Mouse (Mus musculus) forebrain, embryonic 10.5 days (tissue): Measurements from ENCODE around the gene Defa22. TPM values are rescaled to one million over a fixed set of nuclear protein-coding genes. Genes with fewer than 3 reads are reported as not detected.
"Not testable (repeated sequence)": the region's sequence is repeated elsewhere in the genome, so short reads cannot be mapped to it uniquely, and the experiment has no call there.

ENCODE experiments used
- DNase-seq: peaks from one replicate; pipeline ENCODE4 v3.0.0-alpha.2; 2017; ENCODE audit warnings: low spot score; ENCODE audit errors: extremely low spot score
- H3K27ac ChIP-seq: fragments of 300-500 bp; sonication (generic); 2 replicates; pipeline ENCODE4 v1.5.1; 2016; ENCODE audit warnings: mild to moderate bottlenecking
- H3K27me3 ChIP-seq: fragments of 300-500 bp; sonication (generic); 2 replicates; pipeline ENCODE4 v1.6.1; 2016; ENCODE audit warnings: mild to moderate bottlenecking; ENCODE audit not compliant: poor library complexity, severe bottlenecking
- H3K36me3 ChIP-seq: fragments of 300-500 bp; sonication (generic); replicated peaks from 2 replicates; pipeline ENCODE4 v1.6.1; 2016; ENCODE audit warnings: mild to moderate bottlenecking, moderate library complexity
- H3K4me1 ChIP-seq: fragments of 300-500 bp; sonication (generic); 2 replicates; pipeline ENCODE4 v1.6.1; 2016
- H3K4me3 ChIP-seq: fragments of 300-500 bp; sonication (generic); 2 replicates; pipeline ENCODE4 v1.5.1; 2016; ENCODE audit warnings: mild to moderate bottlenecking, moderate library complexity
- H3K9me3 ChIP-seq: fragments of 300-500 bp; sonication (generic); 2 replicates; pipeline ENCODE4 v1.6.1; 2016; ENCODE audit warnings: mild to moderate bottlenecking, moderate library complexity
- WGBS: fragments of 180-500 bp; shearing (Covaris S2); methylation state at CpG from one replicate; pipeline ENCODE4 v1.1.7; 2016; 5-methylcytosine and 5-hydroxymethylcytosine counted together
- polyA plus RNA-seq: library from polyadenylated mRNA; unstranded; fragments of >200 nt; fragmentation: Nextera tagmentation; extraction: Ambion mirVana; gene quantifications from 2 replicates; pipeline ENCODE4 v1.2.1, GENCODE M21; 2016

Gene Defa22
- polyA plus RNA-seq, result not detected in 2 replicates

DNA sequence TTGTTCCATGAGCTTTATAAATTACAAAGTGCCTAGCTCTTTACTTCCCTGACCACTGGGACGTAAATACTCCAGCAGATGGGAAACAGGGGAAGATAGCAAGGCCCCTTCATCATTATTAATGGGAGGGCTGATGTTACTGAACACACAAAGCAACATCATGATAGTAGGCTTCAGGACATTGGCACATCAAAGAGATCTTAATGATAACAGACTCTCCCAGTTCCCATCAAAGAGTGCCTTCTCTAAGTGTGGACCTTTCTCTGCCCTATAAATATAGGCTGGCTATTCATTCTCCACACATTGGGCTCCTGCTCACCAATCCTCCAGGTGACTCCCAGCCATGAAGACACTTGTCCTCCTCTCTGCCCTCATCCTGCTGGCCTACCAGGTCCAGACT lies at the start of gene Defa22:
Gene Defa22, plus strand, starts transcription at position 301 of the 400 bp plus-strand sequence.
- not testable (repeated sequence) for H3K4me3 ChIP-seq, H3K36me3 ChIP-seq, H3K9me3 ChIP-seq, DNase-seq, H3K27me3 ChIP-seq, H3K4me1 ChIP-seq, H3K27ac ChIP-seq
- WGBS, result no CpG with 5 or more reads among the region's 1 CpGs

DNA sequence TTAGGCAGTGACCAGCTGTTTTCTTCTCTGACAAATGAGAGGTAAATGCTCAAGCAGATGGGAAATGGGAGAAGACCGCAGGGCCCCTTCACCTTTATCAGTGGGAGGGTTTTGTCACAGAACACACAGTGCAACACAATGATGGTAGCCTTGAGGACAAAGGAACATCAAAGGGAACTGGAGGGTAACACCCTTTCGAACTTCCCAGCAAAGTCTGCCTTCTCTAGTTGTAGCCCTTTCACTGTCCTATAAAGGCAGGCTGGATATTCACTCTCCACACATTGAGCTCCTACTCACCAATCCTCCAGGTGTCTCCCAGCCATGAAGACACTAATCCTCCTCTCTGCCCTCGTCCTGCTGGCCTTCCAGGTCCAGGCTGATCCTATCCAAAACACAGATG lies 27.7 kb upstream of the Defa22 start, which contains the start of gene Defa30:
Gene Defa30, plus strand, starts transcription at position 301 of the 400 bp plus-strand sequence.
- not testable (repeated sequence) for H3K27ac ChIP-seq, H3K4me3 ChIP-seq, H3K4me1 ChIP-seq, H3K27me3 ChIP-seq, H3K36me3 ChIP-seq, DNase-seq
- peaks cover 36% of the 10 kb centered on the region; the same call in 1 of the 2 replicates for H3K9me3 ChIP-seq
- 60% methylated on average over 3 of the region's 3 CpGs for WGBS

DNA sequence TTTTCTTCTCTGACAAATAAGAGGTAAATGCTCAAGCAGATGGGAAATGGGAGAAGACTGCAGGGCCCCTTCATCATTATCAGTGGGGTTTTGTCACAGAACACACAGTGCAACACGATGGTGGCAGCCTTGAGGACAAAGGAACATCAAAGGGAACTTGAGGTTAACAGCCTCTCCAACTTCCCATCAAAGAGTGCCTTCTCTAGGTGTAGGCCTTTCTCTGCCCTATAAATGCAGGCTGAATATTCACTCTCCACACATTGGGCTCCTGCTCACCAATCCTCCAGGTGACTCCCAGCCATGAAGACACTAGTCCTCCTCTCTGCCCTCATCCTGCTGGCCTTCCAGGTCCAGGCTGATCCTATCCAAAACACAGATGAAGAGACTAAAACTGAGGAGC lies 29.2 kb downstream of the Defa22 start, which contains the start of gene Defa31:
Gene Defa31, plus strand, starts transcription at position 301 of the 400 bp plus-strand sequence.
- not testable (repeated sequence) for H3K9me3 ChIP-seq, H3K27ac ChIP-seq, DNase-seq, H3K27me3 ChIP-seq, H3K36me3 ChIP-seq, H3K4me3 ChIP-seq, H3K4me1 ChIP-seq
- WGBS, result no CpG with 5 or more reads among the region's 1 CpGs

DNA sequence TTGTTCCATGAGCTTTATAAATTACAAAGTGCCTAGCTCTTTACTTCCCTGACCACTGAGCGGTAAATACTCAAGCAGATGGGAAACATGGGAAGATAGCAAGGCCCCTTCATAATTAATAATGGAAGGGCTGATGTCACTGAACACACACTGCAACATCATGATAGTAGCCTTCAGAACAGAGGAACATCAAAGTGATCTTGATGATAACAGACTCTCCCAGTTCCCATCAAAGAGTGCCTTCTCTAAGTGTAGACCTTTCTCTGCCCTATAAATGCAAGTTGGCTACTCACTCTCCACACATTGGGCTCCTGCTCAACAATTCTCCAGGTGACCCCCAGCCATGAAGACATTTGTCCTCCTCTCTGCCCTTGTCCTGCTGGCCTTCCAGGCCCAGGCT lies 39.2 kb downstream of the Defa22 start, which contains the start of gene Gm15293:
Gene Gm15293, plus strand, starts transcription at position 301 of the 400 bp plus-strand sequence.
- H3K4me1 ChIP-seq, H3K9me3 ChIP-seq, H3K36me3 ChIP-seq, H3K4me3 ChIP-seq, H3K27me3 ChIP-seq, DNase-seq, H3K27ac ChIP-seq: not testable (repeated sequence)
- no CpG with 5 or more reads among the region's 1 CpGs for WGBS

Other genes with a start within 250 kb of the Defa22 start
- not detected in 2 replicates for gene Gm6040, start 240.2 kb upstream of the Defa22 start, polyA plus RNA-seq
- gene AY761185, start 217.6 kb upstream of the Defa22 start, polyA plus RNA-seq, result not detected in 2 replicates
- gene Defa21, start 136.7 kb upstream of the Defa22 start, polyA plus RNA-seq, result not detected in 2 replicates
- gene Defa23, start 107.2 kb upstream of the Defa22 start, polyA plus RNA-seq, result not detected in 2 replicates
- not detected in 2 replicates for gene Defa35, start 97.2 kb upstream of the Defa22 start, polyA plus RNA-seq
- gene Defa25, start 77.8 kb upstream of the Defa22 start, polyA plus RNA-seq, result not detected in 2 replicates
- gene Gm14851, start 66.2 kb upstream of the Defa22 start, polyA plus RNA-seq, result not detected in 2 replicates
- gene Defa30, start 27.6 kb upstream of the Defa22 start, polyA plus RNA-seq, result not detected in 2 replicates
- gene Defa31, start 29.3 kb downstream of the Defa22 start, polyA plus RNA-seq, result not detected in 2 replicates
- not detected in 2 replicates for gene Gm15293, start 39.3 kb downstream of the Defa22 start, polyA plus RNA-seq
- not detected in 2 replicates for gene Gm15292, start 87.5 kb downstream of the Defa22 start, polyA plus RNA-seq
- not detected in 2 replicates for gene Defa27, start 153.3 kb downstream of the Defa22 start, polyA plus RNA-seq
- gene Defa29, start 164.7 kb downstream of the Defa22 start, polyA plus RNA-seq, result not detected in 2 replicates
- gene Defa2, start 216.2 kb downstream of the Defa22 start, polyA plus RNA-seq, result not detected in 2 replicates
- not detected in 2 replicates for gene Defa33, start 229.5 kb downstream of the Defa22 start, polyA plus RNA-seq